Mouse (Mus musculus) testis, adult 2 months (tissue): ENCODE results near the gene Ttyh2.

Experiments used
- CTCF ChIP-seq: fragments of 200-500 bp; IDR thresholded peaks from 2 replicates; pipeline ENCODE4 v1.5.1; 2012; ENCODE audit warnings: low read depth, mild to moderate bottlenecking, inconsistent platforms, low read length, moderate library complexity; ENCODE audit not compliant: control insufficient read depth, insufficient read depth, insufficient replicate concordance
- POLR2A ChIP-seq: fragments of 200-500 bp; IDR thresholded peaks from 2 replicates; pipeline ENCODE4 v1.6.1; 2012; ENCODE audit warnings: low read depth, mild to moderate bottlenecking, inconsistent platforms, low read length, moderate library complexity; ENCODE audit not compliant: control insufficient read depth

GRCm38 (mm10) chr11:114676896-114677530 is 1.8 kb downstream of the Ttyh2 start:
- no peak for TF ChIP-seq POLR2A
- TF ChIP-seq CTCF, result no peak
